Mouse (Mus musculus): ENCODE data around the gene Tmem139. TPM values are rescaled to one million over a fixed set of nuclear protein-coding genes. Genes with fewer than 3 reads are reported as not detected.

The Tmem139 gene
- polyA plus RNA-seq (2012), result not detected in 2 replicates

GRCm38 (mm10) chr6:42261524-42262170, at the start of gene Tmem139:
Gene Tmem139 (plus strand): TSS chr6:42261970.
- peaks cover 5% of the 10 kb centered on the region for H3K27me3 ChIP-seq (ENCODE audit: control insufficient read depth)
- H3K4me1 ChIP-seq (ENCODE audit: control insufficient read depth), result peaks cover 43% of the 10 kb centered on the region
- TF ChIP-seq TAL1 (IDR thresholded peaks at IDR 0.05; ENCODE audit: low read length) (no peak), GATA1 (IDR thresholded peaks at IDR 0.05; ENCODE audit: low read length) (no peak)
- H3K9me3 ChIP-seq (ENCODE audit: control insufficient read depth, low read length), result no peaks in the 10 kb centered on the region
- H3K4me3 ChIP-seq (replicated peaks), result no peak within 1 kb of the TSS
- peaks cover 4% of the 10 kb centered on the region for H3K36me3 ChIP-seq (ENCODE audit: control insufficient read depth)

- no peak within 1 kb of the TSS for H3K4me3 ChIP-seq (replicated peaks)
- no peaks in the 10 kb centered on the region for H3K27me3 ChIP-seq (ENCODE audit: control insufficient read depth)
Measured at GRCm38 (mm10) chr6:42215028-42215427, 46.7 kb upstream of the Tmem139 start, which contains the start of gene Tas2r144. Gene Tas2r144 (plus strand): TSS chr6:42215328.

GRCm38 (mm10) chr6:42222286-42222685, 39.5 kb upstream of the Tmem139 start:
- Histone ChIP-seq H3K4me1 (ENCODE audit: control insufficient read depth) (no peaks in the 10 kb centered on the region), H3K4me3 (replicated peaks) (no peak overlapping the region), H3K36me3 (ENCODE audit: control insufficient read depth) (no peaks in the 10 kb centered on the region), H3K9me3 (ENCODE audit: control insufficient read depth, low read length) (no peaks in the 10 kb centered on the region), H3K27me3 (ENCODE audit: control insufficient read depth) (no peaks in the 10 kb centered on the region)
- TF ChIP-seq TAL1 (IDR thresholded peaks at IDR 0.05; ENCODE audit: low read length) (no peak), GATA1 (IDR thresholded peaks at IDR 0.05; ENCODE audit: low read length) (no peak)

More at GRCm38 (mm10) chr6:42215028-42215427, 46.7 kb upstream of the Tmem139 start, which contains the start of gene Tas2r144:
- H3K9me3 ChIP-seq (ENCODE audit: control insufficient read depth, low read length), result no peaks in the 10 kb centered on the region
- H3K4me1 ChIP-seq (ENCODE audit: control insufficient read depth), result no peaks in the 10 kb centered on the region
- no peaks in the 10 kb centered on the region for H3K36me3 ChIP-seq (ENCODE audit: control insufficient read depth)
- no peak for TF ChIP-seq GATA1 (IDR thresholded peaks at IDR 0.05; ENCODE audit: low read length)
- no peak for TF ChIP-seq TAL1 (IDR thresholded peaks at IDR 0.05; ENCODE audit: low read length)

- Histone ChIP-seq H3K27me3 (ENCODE audit: control insufficient read depth) (no peaks in the 10 kb centered on the region), H3K4me3 (replicated peaks) (no peak overlapping the region), H3K36me3 (ENCODE audit: control insufficient read depth) (no peaks in the 10 kb centered on the region), H3K9me3 (ENCODE audit: control insufficient read depth, low read length) (no peaks in the 10 kb centered on the region), H3K4me1 (ENCODE audit: control insufficient read depth) (no peaks in the 10 kb centered on the region)
- TF ChIP-seq GATA1 (IDR thresholded peaks at IDR 0.05; ENCODE audit: low read length) (no peak), TAL1 (IDR thresholded peaks at IDR 0.05; ENCODE audit: low read length) (no peak)
Measured at GRCm38 (mm10) chr6:42225046-42225445, 36.7 kb upstream of the Tmem139 start.

GRCm38 (mm10) chr6:42227240-42228101, 34.3 kb upstream of the Tmem139 start:
- no peak overlapping the region for H3K4me3 ChIP-seq (replicated peaks)
- TF ChIP-seq GATA1 (IDR thresholded peaks at IDR 0.05; ENCODE audit: low read length) (no peak), TAL1 (IDR thresholded peaks at IDR 0.05; ENCODE audit: low read length) (no peak)
- no peaks in the 10 kb centered on the region for H3K4me1 ChIP-seq (ENCODE audit: control insufficient read depth)

GRCm38 (mm10) chr6:42229610-42230009, 32.2 kb upstream of the Tmem139 start:
- no peaks in the 10 kb centered on the region for H3K9me3 ChIP-seq (ENCODE audit: control insufficient read depth, low read length)
- TF ChIP-seq TAL1 (IDR thresholded peaks at IDR 0.05; ENCODE audit: low read length) (no peak), GATA1 (IDR thresholded peaks at IDR 0.05; ENCODE audit: low read length) (no peak)
- H3K27me3 ChIP-seq (ENCODE audit: control insufficient read depth), result no peaks in the 10 kb centered on the region
- no peak overlapping the region for H3K4me3 ChIP-seq (replicated peaks)
- no peaks in the 10 kb centered on the region for H3K36me3 ChIP-seq (ENCODE audit: control insufficient read depth)
- H3K4me1 ChIP-seq (ENCODE audit: control insufficient read depth), result no peaks in the 10 kb centered on the region

More at GRCm38 (mm10) chr6:42227240-42228101, 34.3 kb upstream of the Tmem139 start:
- no peaks in the 10 kb centered on the region for H3K9me3 ChIP-seq (ENCODE audit: control insufficient read depth, low read length)
- H3K36me3 ChIP-seq (ENCODE audit: control insufficient read depth), result no peaks in the 10 kb centered on the region
- H3K27me3 ChIP-seq (ENCODE audit: control insufficient read depth), result no peaks in the 10 kb centered on the region

- no peaks in the 10 kb centered on the region; the same call in 1 of the 2 replicates for H3K27me3 ChIP-seq (ENCODE audit: control insufficient read depth)
- H3K4me3 ChIP-seq (replicated peaks), result no peak overlapping the region
- no peaks in the 10 kb centered on the region for H3K9me3 ChIP-seq (ENCODE audit: control insufficient read depth, low read length)
- no peaks in the 10 kb centered on the region for H3K4me1 ChIP-seq (ENCODE audit: control insufficient read depth)
- TF ChIP-seq GATA1 (IDR thresholded peaks at IDR 0.05; ENCODE audit: low read length) (no peak), TAL1 (IDR thresholded peaks at IDR 0.05; ENCODE audit: low read length) (no peak)
- H3K36me3 ChIP-seq (ENCODE audit: control insufficient read depth), result no peaks in the 10 kb centered on the region
Measured at GRCm38 (mm10) chr6:42231191-42231590, 30.6 kb upstream of the Tmem139 start.

GRCm38 (mm10) chr6:42237276-42237805, 24.4 kb upstream of the Tmem139 start:
- H3K36me3 ChIP-seq (ENCODE audit: control insufficient read depth), result no peaks in the 10 kb centered on the region
- no peaks in the 10 kb centered on the region for H3K9me3 ChIP-seq (ENCODE audit: control insufficient read depth, low read length)
- H3K4me1 ChIP-seq (ENCODE audit: control insufficient read depth), result no peaks in the 10 kb centered on the region
- H3K27me3 ChIP-seq (ENCODE audit: control insufficient read depth), result no peaks in the 10 kb centered on the region; the same call in 1 of the 2 replicates
- TF ChIP-seq GATA1 (IDR thresholded peaks at IDR 0.05; ENCODE audit: low read length), result no peak
- TF ChIP-seq TAL1 (IDR thresholded peaks at IDR 0.05; ENCODE audit: low read length), result no peak
- no peak overlapping the region for H3K4me3 ChIP-seq (replicated peaks)

All from erythroblast, embryonic 14.5 days (primary cell).